Mouse (Mus musculus) heart, embryonic 14.5 days (tissue): ENCODE data around the gene Jagn1. TPM values are rescaled to one million over a fixed set of nuclear protein-coding genes. Genes with fewer than 3 reads are reported as not detected.

Experiments used
- ATAC-seq: fragments of 200-750 bp; cut with Nextera tagmentation; 2 replicates; pipeline ENCODE4 v1.8.0; 2017; ENCODE audit warnings: low read depth, moderate TSS enrichment; ENCODE audit not compliant: insufficient number of reproducible peaks, insufficient read depth, low FRiP score
- H3K27ac ChIP-seq, 2 experiments: fragments of 200-500 bp in 1 of 2; fragments of 300-500 bp in 1 of 2; sonication (generic) in 1 of 2; replicated peaks in 1 of 2; 2 replicates each; pipeline ENCODE4 v1.5.1; 2012 to 2014; ENCODE audit warnings: low read depth in 2 of 2, low read length in 2 of 2, control low read depth in 1 of 2, mild to moderate bottlenecking in 1 of 2, mixed read lengths in 1 of 2; ENCODE audit not compliant: control insufficient read depth in 1 of 2, insufficient read depth in 1 of 2
- H3K27me3 ChIP-seq: fragments of 300-500 bp; sonication (generic); 2 replicates; pipeline ENCODE4 v1.6.1; 2014; ENCODE audit warnings: mild to moderate bottlenecking, low read length, control low read depth; ENCODE audit not compliant: control insufficient read depth, insufficient read depth
- H3K36me3 ChIP-seq: fragments of 300-500 bp; sonication (generic); 2 replicates; pipeline ENCODE4 v1.6.1; 2014; ENCODE audit warnings: mild to moderate bottlenecking, control low read depth, low read length, mixed read lengths; ENCODE audit not compliant: control insufficient read depth, insufficient read depth
- H3K4me1 ChIP-seq, 2 experiments: fragments of 200-500 bp in 1 of 2; fragments of 300-500 bp in 1 of 2; sonication (generic) in 1 of 2; 2 replicates each; pipeline ENCODE4 v1.6.1; 2012 to 2014; ENCODE audit warnings: low read length in 2 of 2, control low read depth in 1 of 2, mixed read lengths in 1 of 2; ENCODE audit not compliant: control insufficient read depth in 2 of 2, insufficient read depth in 2 of 2
- H3K4me2 ChIP-seq: fragments of 300-500 bp; sonication (generic); 2 replicates; pipeline ENCODE4 v1.6.1; 2014; ENCODE audit warnings: mild to moderate bottlenecking, low read length
- H3K4me3 ChIP-seq, 2 experiments: fragments of 200-500 bp in 1 of 2; fragments of 300-500 bp in 1 of 2; sonication (generic) in 1 of 2; 2 replicates each; pipeline ENCODE4 v1.5.1; 2012 to 2014; ENCODE audit warnings: low read length in 2 of 2, mild to moderate bottlenecking in 2 of 2, control low read depth in 1 of 2, low read depth in 1 of 2, moderate library complexity in 1 of 2; ENCODE audit not compliant: control insufficient read depth in 1 of 2, insufficient read depth in 1 of 2
- H3K9ac ChIP-seq: fragments of 300-500 bp; sonication (generic); 2 replicates; pipeline ENCODE4 v1.6.1; 2014; ENCODE audit warnings: mild to moderate bottlenecking, low read length
- H3K9me3 ChIP-seq: fragments of 300-500 bp; sonication (generic); 2 replicates; pipeline ENCODE4 v1.6.1; 2016; ENCODE audit warnings: low read length, control low read depth; ENCODE audit not compliant: control insufficient read depth
- WGBS: fragments of 180-500 bp; shearing (Covaris S2); extraction: QIAGEN DNeasy Blood & Tissue Kit; methylation state at CpG from one replicate; pipeline ENCODE4 v1.1.7; 2014; 5-methylcytosine and 5-hydroxymethylcytosine counted together
- polyA plus RNA-seq: library from polyadenylated mRNA; unstranded; fragments of >200 nt; fragmentation: Nextera tagmentation; extraction: Ambion mirVana; gene quantifications from 2 replicates; pipeline ENCODE4 v1.2.1, GENCODE M21; 2014

The Jagn1 gene
- polyA plus RNA-seq, 1 experiment from 2014 or later = 54.2 TPM

DNA sequence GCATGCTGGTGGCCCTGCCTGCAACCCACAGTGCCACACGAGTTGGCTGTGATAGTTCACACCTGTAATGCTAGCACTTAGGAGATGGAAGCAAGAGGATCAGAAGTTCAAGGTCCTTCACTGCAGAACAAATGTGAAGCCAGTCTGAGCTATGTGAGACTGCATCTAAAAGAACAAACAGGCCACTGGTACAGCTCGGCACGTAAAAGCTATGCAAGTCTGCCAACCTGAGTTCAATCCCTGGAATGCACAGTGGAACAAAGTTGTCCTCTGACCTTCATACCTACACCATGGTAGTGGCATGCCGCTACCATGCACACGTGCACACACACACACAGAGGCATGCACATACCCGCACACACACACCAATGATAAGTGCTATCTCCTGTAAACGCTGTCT, 18.2 kb upstream of the Jagn1 start:
- Histone ChIP-seq H3K4me1 (0 out of 4 replicates have a peak, but pooled peaks cover 0 to 3% of the 10 kb centered on the region in 2 experiments), H3K36me3 (no peaks in the 10 kb centered on the region), H3K9ac (no peak overlapping the region), H3K9me3 (no peaks in the 10 kb centered on the region; the same call in 1 of the 2 replicates), H3K4me3 (no peak overlapping the region), H3K4me2 (no peak overlapping the region), H3K27ac (no peak overlapping the region), H3K27me3 (no peaks in the 10 kb centered on the region)
- ATAC-seq = no peak
- 74% methylated on average over 7 of the region's 7 CpGs for WGBS

DNA sequence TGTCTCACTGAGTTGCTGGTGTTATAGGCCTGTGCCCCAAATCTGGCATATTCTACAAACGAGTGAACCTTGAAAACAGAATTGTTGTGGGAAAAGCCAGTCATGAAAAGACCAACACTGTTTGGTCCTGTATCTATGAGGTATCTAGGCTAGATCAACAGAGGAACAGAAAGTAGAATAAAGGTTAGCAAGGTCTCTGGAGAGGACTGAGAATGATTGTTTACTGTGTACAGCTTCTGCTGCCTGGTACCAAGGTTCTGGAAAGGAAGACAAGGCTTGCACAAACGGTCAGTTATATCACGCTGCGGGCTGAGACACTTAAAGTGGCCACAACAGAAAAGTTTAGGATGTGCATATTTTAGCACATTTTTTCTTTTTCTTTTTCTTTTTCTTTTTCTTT, 15.7 kb upstream of the Jagn1 start:
- H3K4me2 ChIP-seq = no peak overlapping the region
- H3K27ac ChIP-seq = no peak overlapping the region
- WGBS = 95% methylated on average over 4 of the region's 4 CpGs
- no peaks in the 10 kb centered on the region for H3K27me3 ChIP-seq
- H3K9me3 ChIP-seq = no peaks in the 10 kb centered on the region; the same call in 1 of the 2 replicates
- H3K4me1 ChIP-seq = no peaks in the 10 kb centered on the region
- ATAC-seq = no peak
- H3K36me3 ChIP-seq = no peaks in the 10 kb centered on the region
- no peak overlapping the region for H3K4me3 ChIP-seq
- no peak overlapping the region for H3K9ac ChIP-seq

DNA sequence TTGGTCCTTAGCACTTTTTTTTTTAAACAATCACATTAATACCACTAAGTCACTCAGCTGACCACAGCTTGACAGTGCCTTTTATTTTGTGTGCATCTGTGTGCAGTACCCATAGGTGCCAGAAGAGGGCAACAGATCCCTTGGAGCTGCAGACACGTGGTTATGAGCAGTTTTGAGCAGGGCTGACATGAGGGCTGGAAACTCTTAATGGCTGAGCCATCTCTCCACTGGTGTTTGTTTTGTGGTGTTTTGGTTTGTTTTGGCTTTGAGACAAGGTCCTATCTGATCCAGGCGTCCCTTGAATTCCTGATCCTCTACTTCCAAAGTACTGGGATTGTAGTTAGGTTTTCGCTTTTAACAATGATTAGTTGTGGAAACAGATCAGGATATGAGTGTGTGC, 15.0 kb upstream of the Jagn1 start:
- no peak overlapping the region for H3K9ac ChIP-seq
- H3K4me3 ChIP-seq = no peak overlapping the region
- no peak for ATAC-seq
- no peaks in the 10 kb centered on the region for H3K27me3 ChIP-seq
- H3K9me3 ChIP-seq = no peaks in the 10 kb centered on the region; the same call in 1 of the 2 replicates
- H3K4me2 ChIP-seq = no peak overlapping the region
- H3K27ac ChIP-seq = no peak overlapping the region
- no peaks in the 10 kb centered on the region for H3K4me1 ChIP-seq
- 47% methylated on average over 3 of the region's 3 CpGs for WGBS
- no peaks in the 10 kb centered on the region for H3K36me3 ChIP-seq

DNA sequence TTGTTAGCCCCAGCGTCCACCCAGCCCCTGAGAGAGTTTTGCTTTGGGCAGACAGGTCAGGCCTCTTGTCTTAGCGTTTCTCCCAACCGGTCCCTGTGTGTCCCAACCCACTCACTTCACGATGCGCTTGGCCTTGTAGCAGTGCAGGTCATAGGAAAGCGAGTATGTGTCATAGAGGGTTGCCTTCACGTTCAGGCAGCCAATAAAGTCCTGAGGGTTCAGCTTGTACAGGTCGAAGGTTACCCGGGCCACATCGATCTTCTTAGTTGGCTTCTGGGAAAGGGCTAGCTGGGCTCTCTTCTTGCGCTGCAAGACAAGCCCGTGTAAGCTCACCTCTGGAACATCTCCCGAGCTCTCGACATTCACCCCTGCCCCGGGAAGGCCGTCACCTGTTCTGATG, 14.4 kb upstream of the Jagn1 start:
- no peak overlapping the region for H3K27ac ChIP-seq
- H3K27me3 ChIP-seq = no peaks in the 10 kb centered on the region
- 88% methylated on average over 16 of the region's 16 CpGs for WGBS
- ATAC-seq = no peak
- H3K36me3 ChIP-seq = no peaks in the 10 kb centered on the region
- no peak overlapping the region for H3K4me3 ChIP-seq
- no peaks in the 10 kb centered on the region for H3K4me1 ChIP-seq
- no peak overlapping the region for H3K9ac ChIP-seq
- no peak overlapping the region for H3K4me2 ChIP-seq
- no peaks in the 10 kb centered on the region; the same call in 1 of the 2 replicates for H3K9me3 ChIP-seq

DNA sequence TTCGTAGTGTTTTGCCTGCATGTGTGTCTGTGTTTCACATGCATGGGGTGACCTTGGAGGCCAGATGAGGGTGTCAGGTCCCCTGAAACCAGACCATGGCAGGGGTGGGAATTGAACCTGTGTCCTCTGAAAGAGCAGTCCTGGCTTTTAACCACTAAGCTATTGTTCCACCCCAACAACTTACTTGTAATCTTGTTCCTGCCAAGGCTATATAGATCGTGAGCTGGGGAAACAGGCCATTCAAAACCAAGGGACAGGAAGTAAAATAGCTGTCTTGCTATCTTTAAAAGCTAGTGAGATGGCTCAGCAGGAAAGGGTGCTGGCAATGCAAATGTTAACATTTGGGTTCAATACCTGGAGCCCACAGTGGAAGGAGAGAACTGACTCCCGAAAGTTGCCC, 12.4 kb upstream of the Jagn1 start:
- Histone ChIP-seq H3K4me2 (no peak overlapping the region), H3K36me3 (no peaks in the 10 kb centered on the region), H3K9me3 (no peaks in the 10 kb centered on the region; the same call in 1 of the 2 replicates), H3K27ac (no peak overlapping the region), H3K4me3 (no peak overlapping the region), H3K27me3 (no peaks in the 10 kb centered on the region), H3K9ac (no peak overlapping the region), H3K4me1 (no peaks in the 10 kb centered on the region)
- ATAC-seq = no peak
- 66% methylated on average over 3 of the region's 3 CpGs for WGBS

DNA sequence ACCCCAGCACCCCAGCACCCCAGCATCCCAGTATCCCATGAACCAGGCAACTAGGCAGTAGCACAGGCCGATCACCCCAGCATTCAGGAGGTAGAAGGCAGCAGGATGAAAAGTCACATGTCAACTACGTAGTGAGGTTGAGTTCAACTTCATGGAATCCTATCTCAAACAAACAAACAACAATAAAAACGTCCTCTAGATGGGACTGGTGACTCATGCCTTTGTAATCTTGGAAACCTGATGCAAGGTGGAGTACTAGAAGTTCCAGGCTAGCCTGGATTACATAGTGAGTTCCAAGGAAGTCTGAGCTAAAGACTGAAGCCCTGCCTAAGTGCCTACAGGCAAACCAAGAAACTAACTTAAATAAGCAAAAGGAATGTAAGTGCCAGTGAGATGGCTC, 11.5 kb upstream of the Jagn1 start:
- 54% methylated on average over 3 of the region's 3 CpGs for WGBS
- H3K9ac ChIP-seq = no peak overlapping the region
- no peak for ATAC-seq

DNA sequence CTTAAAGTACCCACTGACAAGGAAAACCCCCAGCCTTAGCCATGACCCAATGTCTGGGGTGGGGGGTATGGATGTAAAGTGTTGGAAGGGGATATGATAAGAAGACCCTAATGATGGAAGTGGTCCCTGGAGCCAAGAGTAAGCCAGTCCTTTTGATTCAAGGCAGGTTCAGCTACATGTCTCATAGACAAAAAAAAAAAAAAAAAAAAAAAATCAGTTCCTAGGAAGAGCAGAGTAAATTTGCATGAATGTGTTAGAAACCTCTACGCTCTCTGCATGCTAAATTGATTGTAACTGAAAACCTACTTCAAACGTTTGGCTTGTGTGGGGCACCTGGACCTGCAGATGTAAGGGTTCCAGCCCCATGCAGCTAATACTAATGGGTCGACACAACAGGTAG, 10.6 kb upstream of the Jagn1 start:
- Histone ChIP-seq H3K27ac (no peak overlapping the region), H3K4me1 (no peaks in the 10 kb centered on the region), H3K9ac (no peak overlapping the region), H3K27me3 (no peaks in the 10 kb centered on the region), H3K36me3 (no peaks in the 10 kb centered on the region), H3K9me3 (no peaks in the 10 kb centered on the region; the same call in 1 of the 2 replicates), H3K4me2 (no peak overlapping the region), H3K4me3 (no peak overlapping the region)
- WGBS = 53% methylated on average over 3 of the region's 3 CpGs
- ATAC-seq = no peak

More for the DNA sequence above, 11.5 kb upstream of the Jagn1 start:
- Histone ChIP-seq H3K27ac (no peak overlapping the region), H3K4me2 (no peak overlapping the region), H3K27me3 (no peaks in the 10 kb centered on the region), H3K4me1 (no peaks in the 10 kb centered on the region), H3K4me3 (no peak overlapping the region), H3K9me3 (no peaks in the 10 kb centered on the region; the same call in 1 of the 2 replicates), H3K36me3 (no peaks in the 10 kb centered on the region)

DNA sequence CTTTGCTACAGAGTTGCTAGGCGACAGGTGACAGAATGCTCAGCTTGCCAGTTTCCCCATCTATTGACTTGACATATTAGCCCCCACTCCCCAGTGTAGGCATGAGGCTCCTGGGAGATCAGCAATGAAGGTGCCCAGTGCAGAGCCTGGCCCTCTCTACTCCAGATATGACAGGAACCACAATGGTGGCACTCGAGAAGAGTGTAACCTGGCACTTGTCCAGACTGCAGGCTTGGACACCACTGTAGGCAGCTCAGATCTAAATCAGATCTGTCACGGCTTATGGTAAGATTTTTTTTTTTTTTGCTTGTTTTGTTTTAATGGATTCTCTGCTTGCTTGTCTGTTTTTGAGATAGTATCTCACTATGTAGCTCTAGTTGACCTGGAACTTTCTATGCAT, 8.7 kb upstream of the Jagn1 start:
- WGBS = 69% methylated on average over 3 of the region's 3 CpGs
- Histone ChIP-seq H3K27me3 (no peaks in the 10 kb centered on the region), H3K36me3 (no peaks in the 10 kb centered on the region), H3K4me2 (no peak overlapping the region), H3K4me1 (no peaks in the 10 kb centered on the region), H3K9ac (no peak overlapping the region), H3K9me3 (no peaks in the 10 kb centered on the region), H3K27ac (no peak overlapping the region), H3K4me3 (no peak overlapping the region)
- ATAC-seq = no peak
